Mouse (Mus musculus) kidney, postnatal 0 days (tissue): ENCODE measurements around the gene 0610012G03Rik. TPM values are rescaled to one million over a fixed set of nuclear protein-coding genes. Genes with fewer than 3 reads are reported as not detected.

Experiments used
- ATAC-seq: fragments of 200-750 bp; cut with Nextera tagmentation; replicated peaks from 2 replicates; pipeline ENCODE4 v1.8.0; 2017; ENCODE audit warnings: low read depth, moderate number of reproducible peaks, moderate TSS enrichment, moderate library complexity; ENCODE audit not compliant: low FRiP score
- DNase-seq: peaks from one replicate; pipeline ENCODE4 v3.0.0-alpha.2; 2016; ENCODE audit warnings: low spot score
- H3K27ac ChIP-seq: fragments of 300-500 bp; sonication (generic); 2 replicates; pipeline ENCODE4 v1.5.1; 2014; ENCODE audit warnings: mild to moderate bottlenecking
- H3K27me3 ChIP-seq: fragments of 300-500 bp; sonication (generic); 2 replicates; pipeline ENCODE4 v1.6.1; 2014; ENCODE audit warnings: low read length, mixed read lengths; ENCODE audit not compliant: insufficient read depth
- H3K36me3 ChIP-seq: fragments of 300-500 bp; sonication (generic); 2 replicates; pipeline ENCODE4 v1.6.1; 2014; ENCODE audit warnings: low read length, mixed read lengths; ENCODE audit not compliant: insufficient read depth
- H3K4me1 ChIP-seq: fragments of 300-500 bp; sonication (generic); replicated peaks from 2 replicates; pipeline ENCODE4 v1.6.1; 2014; ENCODE audit warnings: antibody characterized with exemption, low read length, mixed read lengths; ENCODE audit not compliant: insufficient read depth
- H3K4me2 ChIP-seq: fragments of 300-500 bp; sonication (generic); 2 replicates; pipeline ENCODE4 v1.6.1; 2014; ENCODE audit warnings: mild to moderate bottlenecking, low read length, moderate library complexity, mixed read lengths
- H3K4me3 ChIP-seq: fragments of 300-500 bp; sonication (generic); replicated peaks from 2 replicates; pipeline ENCODE4 v1.5.1; 2014; ENCODE audit warnings: low read depth, low read length
- H3K9ac ChIP-seq: fragments of 300-500 bp; sonication (generic); 2 replicates; pipeline ENCODE4 v1.6.1; 2014; ENCODE audit warnings: low read depth, low read length
- H3K9me3 ChIP-seq: fragments of 300-500 bp; sonication (generic); replicated peaks from 2 replicates; pipeline ENCODE4 v1.6.1; 2016; ENCODE audit warnings: low read length, inconsistent platforms, mixed read lengths
- CTCF ChIP-seq: IDR thresholded peaks from 2 replicates; pipeline ENCODE4 v1.5.1; 2016; ENCODE audit warnings: antibody characterized with exemption, low read depth, mild to moderate bottlenecking, moderate library complexity
- WGBS: fragments of 180-500 bp; shearing (Covaris S2); extraction: QIAGEN DNeasy Blood & Tissue Kit; methylation state at CpG from one replicate; pipeline ENCODE4 v1.1.7; 2014; 5-methylcytosine and 5-hydroxymethylcytosine counted together
- microRNA-seq: library from miRNA; unstranded; fragments of <30 nt; microRNA quantifications from one replicate; pipeline ENCODE4, GENCODE M21; 2016
- polyA plus RNA-seq: library from polyadenylated mRNA; unstranded; fragments of >200 nt; fragmentation: Nextera tagmentation; extraction: Ambion mirVana; gene quantifications from 2 replicates; pipeline ENCODE4 v1.2.1, GENCODE M21; 2015

0610012G03Rik gene
- polyA plus RNA-seq, 1 experiment from 2014 or later: 140 TPM

- no peak for TF ChIP-seq CTCF
- Histone ChIP-seq H3K4me3 (no peak overlapping the region), H3K36me3 (no peaks in the 10 kb centered on the region), H3K9me3 (no peaks in the 10 kb centered on the region; the same call in 1 of the 2 replicates), H3K9ac (no peak overlapping the region), H3K4me1 (0 out of 2 replicates have a peak, but pooled peaks cover 2% of the 10 kb centered on the region), H3K27ac (no peak overlapping the region), H3K27me3 (no peaks in the 10 kb centered on the region), H3K4me2 (no peak overlapping the region)
- ATAC-seq (no peak), DNase-seq (no peak)
- 77% methylated on average over 18 of the region's 18 CpGs for WGBS
Measured at GRCm38 (mm10) chr16:31898546-31899326, 49.6 kb downstream of the 0610012G03Rik start.

Small RNAs within 50 kb of the gene (microRNA-seq; reads per million reads assigned to microRNA genes)
- not detected for gene Gm26269

Other genes with a start within 250 kb of the 0610012G03Rik start
- gene Meltf, start 69.7 kb downstream of the 0610012G03Rik start, polyA plus RNA-seq: 0.98 and 1.0 TPM in 2 replicates
- 1.8 and 2.2 TPM in 2 replicates for gene Pigz, start 14.6 kb downstream of the 0610012G03Rik start, polyA plus RNA-seq
- gene Ncbp2, start within 50 bp of the 0610012G03Rik start, polyA plus RNA-seq: 79.1 and 82.4 TPM in 2 replicates
- 7.0 and 8.1 TPM in 2 replicates for gene Senp5, start 54.8 kb upstream of the 0610012G03Rik start, polyA plus RNA-seq
- gene Pak2, start 130.8 kb upstream of the 0610012G03Rik start, polyA plus RNA-seq: 31.2 and 33.6 TPM in 2 replicates
- 129 and 140 TPM in 2 replicates for gene Pigx, start 151.2 kb upstream of the 0610012G03Rik start, polyA plus RNA-seq
- 45.2 and 45.6 TPM in 2 replicates for gene Cep19, start 151.3 kb upstream of the 0610012G03Rik start, polyA plus RNA-seq
- gene Nrros, start 217.1 kb upstream of the 0610012G03Rik start, polyA plus RNA-seq: 13.9 and 15.3 TPM in 2 replicates
- not detected in 2 replicates for gene Bex6, start 231.3 kb upstream of the 0610012G03Rik start, polyA plus RNA-seq